Mouse (Mus musculus): ENCODE measurements around the gene Card19. TPM values are rescaled to one million over a fixed set of nuclear protein-coding genes. Genes with fewer than 3 reads are reported as not detected.

Gene Card19
- polyA plus RNA-seq, 1 experiment from 2014 or later = 81.2 TPM

GRCm38 (mm10) chr13:49212711-49213500 lies 2.9 kb downstream of the Card19 start:
- 81% methylated on average over 4 of the region's 4 CpGs for WGBS
- Histone ChIP-seq H3K9ac (no peak overlapping the region), H3K36me3 (peaks cover 1% of the 10 kb centered on the region; the same call in 1 of the 2 replicates), H3K4me1 (replicated peaks) (peaks cover 52% of the 10 kb centered on the region), H3K27ac (ENCODE audit: poor library complexity, severe bottlenecking) (no peak overlapping the region), H3K27me3 (replicated peaks) (no peaks in the 10 kb centered on the region; the same call in 1 of the 2 replicates), H3K4me3 (no peak overlapping the region), H3K9me3 (replicated peaks) (no peaks in the 10 kb centered on the region), H3K4me2 (no peak overlapping the region)
- no peak for ATAC-seq (ENCODE audit: insufficient number of reproducible peaks, low FRiP score)

DNA sequence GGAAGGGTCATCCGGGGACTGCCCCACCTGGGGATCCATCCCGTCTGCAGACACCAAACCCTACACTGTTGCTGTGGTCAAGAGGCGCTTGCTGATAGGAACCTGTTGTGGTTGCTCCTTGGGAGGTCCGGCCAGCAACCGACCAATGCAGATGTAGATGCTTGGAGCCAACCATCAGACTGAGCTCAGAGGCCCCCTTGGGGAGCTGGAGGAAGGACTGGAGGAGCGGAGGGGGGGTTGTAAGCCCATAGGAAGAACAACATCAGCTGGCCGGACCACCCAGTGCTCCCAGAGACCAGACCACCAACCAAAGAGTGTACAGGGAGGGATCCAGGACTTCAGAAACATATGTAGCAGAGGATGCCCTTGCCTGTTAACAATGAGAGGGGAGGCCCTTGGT lies 6.5 kb downstream of the Card19 start:
- no peak for ATAC-seq (ENCODE audit: insufficient number of reproducible peaks, low FRiP score)
- Histone ChIP-seq H3K27ac (ENCODE audit: poor library complexity, severe bottlenecking) (no peak overlapping the region), H3K36me3 (peaks cover 25% of the 10 kb centered on the region), H3K4me2 (no peak overlapping the region), H3K9me3 (replicated peaks) (no peaks in the 10 kb centered on the region), H3K4me3 (no peak overlapping the region), H3K9ac (no peak overlapping the region), H3K27me3 (replicated peaks) (no peaks in the 10 kb centered on the region), H3K4me1 (replicated peaks) (peaks cover 45% of the 10 kb centered on the region)
- 49% methylated on average over 7 of the region's 7 CpGs for WGBS

- no peak overlapping the region for H3K9ac ChIP-seq
- no peak overlapping the region for H3K27ac ChIP-seq (ENCODE audit: poor library complexity, severe bottlenecking)
- H3K4me2 ChIP-seq = no peak overlapping the region
- no peaks in the 10 kb centered on the region for H3K27me3 ChIP-seq (replicated peaks)
- peaks cover 48% of the 10 kb centered on the region for H3K36me3 ChIP-seq
- no peaks in the 10 kb centered on the region for H3K9me3 ChIP-seq (replicated peaks)
- no peak overlapping the region for H3K4me3 ChIP-seq
- peaks cover 21% of the 10 kb centered on the region for H3K4me1 ChIP-seq (replicated peaks)
- ATAC-seq (ENCODE audit: insufficient number of reproducible peaks, low FRiP score) = no peak
- WGBS = 91% methylated on average over 2 of the region's 2 CpGs
These were observed 9.5 kb downstream of the Card19 start for GRCm38 (mm10) chr13:49206341-49206740.

- Histone ChIP-seq H3K27me3 (replicated peaks) (no peaks in the 10 kb centered on the region), H3K4me1 (replicated peaks) (peaks cover 13% of the 10 kb centered on the region), H3K36me3 (peaks cover 48% of the 10 kb centered on the region), H3K9me3 (replicated peaks) (no peaks in the 10 kb centered on the region), H3K4me2 (no peak overlapping the region), H3K27ac (ENCODE audit: poor library complexity, severe bottlenecking) (no peak overlapping the region), H3K4me3 (no peak overlapping the region), H3K9ac (no peak overlapping the region)
- WGBS = 33% methylated on average over 13 of the region's 13 CpGs
- no peak for ATAC-seq (ENCODE audit: insufficient number of reproducible peaks, low FRiP score)
These were observed 10.3 kb downstream of the Card19 start for GRCm38 (mm10) chr13:49205381-49205998.

GRCm38 (mm10) chr13:49202556-49202955 lies 13.3 kb downstream of the Card19 start:
- Histone ChIP-seq H3K36me3 (peaks cover 44% of the 10 kb centered on the region), H3K27me3 (replicated peaks) (no peaks in the 10 kb centered on the region), H3K27ac (ENCODE audit: poor library complexity, severe bottlenecking) (no peak overlapping the region), H3K4me2 (no peak overlapping the region), H3K4me1 (replicated peaks) (peaks cover 10% of the 10 kb centered on the region), H3K9ac (no peak overlapping the region), H3K4me3 (no peak overlapping the region), H3K9me3 (replicated peaks) (no peaks in the 10 kb centered on the region)
- ATAC-seq (ENCODE audit: insufficient number of reproducible peaks, low FRiP score) = no peak
- 80% methylated on average over 7 of the region's 7 CpGs for WGBS

GRCm38 (mm10) chr13:49200688-49201087 lies 15.1 kb downstream of the Card19 start:
- no peak overlapping the region for H3K4me2 ChIP-seq
- no peak for ATAC-seq (ENCODE audit: insufficient number of reproducible peaks, low FRiP score)
- no peak overlapping the region for H3K27ac ChIP-seq (ENCODE audit: poor library complexity, severe bottlenecking)
- H3K9me3 ChIP-seq (replicated peaks) = no peaks in the 10 kb centered on the region
- no peak overlapping the region for H3K9ac ChIP-seq
- H3K27me3 ChIP-seq (replicated peaks) = no peaks in the 10 kb centered on the region
- H3K4me3 ChIP-seq = no peak overlapping the region
- peaks cover 19% of the 10 kb centered on the region for H3K4me1 ChIP-seq (replicated peaks)
- WGBS = 83% methylated on average over 13 of the region's 13 CpGs
- peaks cover 48% of the 10 kb centered on the region for H3K36me3 ChIP-seq

DNA sequence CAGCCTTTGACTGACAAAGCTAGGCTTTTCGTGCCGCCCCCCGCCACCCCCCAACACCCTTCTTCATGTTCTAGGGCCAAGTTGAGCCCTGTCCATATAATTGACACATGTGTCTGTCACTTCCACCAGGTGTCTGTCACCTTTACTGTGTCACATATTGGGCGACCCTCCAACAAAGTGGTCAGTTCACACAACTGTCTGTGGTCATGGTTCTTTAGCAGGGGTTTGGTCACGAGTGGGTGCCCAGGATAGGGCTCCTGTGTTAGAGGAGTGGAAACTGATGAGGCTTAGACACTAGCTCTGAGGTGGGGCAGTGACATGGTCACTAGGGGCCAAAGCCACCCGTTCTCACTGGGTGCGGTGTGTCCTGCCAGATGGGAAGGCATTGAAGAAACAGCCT lies 15.9 kb downstream of the Card19 start:
- ATAC-seq (ENCODE audit: insufficient number of reproducible peaks, low FRiP score) = no peak
- Histone ChIP-seq H3K4me2 (no peak overlapping the region), H3K9ac (no peak overlapping the region), H3K4me3 (no peak overlapping the region), H3K36me3 (peaks cover 53% of the 10 kb centered on the region), H3K4me1 (replicated peaks) (peaks cover 14% of the 10 kb centered on the region; the same call in 1 of the 2 replicates), H3K27ac (ENCODE audit: poor library complexity, severe bottlenecking) (no peak overlapping the region), H3K9me3 (replicated peaks) (no peaks in the 10 kb centered on the region), H3K27me3 (replicated peaks) (no peaks in the 10 kb centered on the region)
- WGBS = 88% methylated on average over 7 of the region's 7 CpGs

GRCm38 (mm10) chr13:49198734-49199133 lies 17.1 kb downstream of the Card19 start:
- H3K36me3 ChIP-seq = peaks cover 51% of the 10 kb centered on the region
- no peak overlapping the region for H3K4me2 ChIP-seq
- no peaks in the 10 kb centered on the region for H3K9me3 ChIP-seq (replicated peaks)
- no peak for ATAC-seq (ENCODE audit: insufficient number of reproducible peaks, low FRiP score)
- no peaks in the 10 kb centered on the region for H3K27me3 ChIP-seq (replicated peaks)
- H3K4me3 ChIP-seq = no peak overlapping the region
- H3K27ac ChIP-seq (ENCODE audit: poor library complexity, severe bottlenecking) = no peak overlapping the region
- WGBS = 83% methylated on average over 9 of the region's 9 CpGs
- H3K4me1 ChIP-seq (replicated peaks) = peaks cover 14% of the 10 kb centered on the region; the same call in 1 of the 2 replicates
- no peak overlapping the region for H3K9ac ChIP-seq

DNA sequence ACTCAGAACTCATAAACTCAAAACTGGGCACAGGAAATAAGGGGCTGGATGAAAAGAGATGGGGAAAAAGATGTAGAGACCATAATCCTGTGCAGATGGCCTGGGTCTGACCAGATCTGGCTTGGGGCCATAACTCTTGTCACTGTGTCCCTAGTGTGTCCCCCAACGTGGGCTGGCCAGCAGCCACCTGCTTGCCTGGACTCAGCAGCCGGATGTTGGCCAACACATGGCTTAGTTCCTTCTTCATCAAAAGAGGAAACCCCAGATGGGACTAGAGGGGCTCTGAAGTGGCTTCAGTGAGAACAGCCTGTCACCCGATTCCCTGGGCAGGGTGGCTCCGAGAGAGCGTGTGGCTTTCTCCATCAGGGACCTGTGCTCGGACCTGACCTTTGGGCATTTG lies 19.1 kb downstream of the Card19 start:
- Histone ChIP-seq H3K4me3 (no peak overlapping the region), H3K27ac (ENCODE audit: poor library complexity, severe bottlenecking) (no peak overlapping the region), H3K4me1 (replicated peaks) (peaks cover 24% of the 10 kb centered on the region), H3K9me3 (replicated peaks) (no peaks in the 10 kb centered on the region), H3K36me3 (peaks cover 36% of the 10 kb centered on the region), H3K4me2 (no peak overlapping the region), H3K27me3 (replicated peaks) (no peaks in the 10 kb centered on the region), H3K9ac (no peak overlapping the region)
- no peak for ATAC-seq (ENCODE audit: insufficient number of reproducible peaks, low FRiP score)
- WGBS = 77% methylated on average over 6 of the region's 6 CpGs

DNA sequence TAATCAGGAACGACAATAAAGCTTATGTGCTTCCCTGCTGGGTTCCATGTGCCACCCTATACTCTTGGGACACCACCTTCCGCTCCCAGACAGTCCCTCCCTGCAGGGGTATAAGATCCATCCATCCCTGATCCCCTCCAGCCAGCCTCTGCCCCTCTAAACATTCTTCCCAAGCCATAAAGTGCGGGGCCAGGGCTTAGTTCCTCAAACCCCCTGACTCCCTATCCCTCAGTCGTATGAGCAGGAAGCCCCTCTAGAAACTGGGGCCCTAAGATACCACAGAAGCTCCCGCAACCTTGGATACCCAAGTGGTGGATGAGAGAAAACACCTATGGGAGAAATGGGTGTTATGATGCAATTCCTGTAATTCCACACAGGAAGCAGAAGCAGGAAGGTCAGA lies 19.6 kb downstream of the Card19 start:
- no peak overlapping the region for H3K4me2 ChIP-seq
- H3K27me3 ChIP-seq (replicated peaks) = no peaks in the 10 kb centered on the region
- H3K27ac ChIP-seq (ENCODE audit: poor library complexity, severe bottlenecking) = no peak overlapping the region
- no peak overlapping the region for H3K4me3 ChIP-seq
- no peak overlapping the region for H3K9ac ChIP-seq
- ATAC-seq (ENCODE audit: insufficient number of reproducible peaks, low FRiP score) = no peak
- 76% methylated on average over 5 of the region's 5 CpGs for whole genome bisulfite sequencing
- peaks cover 29% of the 10 kb centered on the region for H3K4me1 ChIP-seq (replicated peaks)
- no peaks in the 10 kb centered on the region for H3K9me3 ChIP-seq (replicated peaks)
- H3K36me3 ChIP-seq = peaks cover 36% of the 10 kb centered on the region

DNA sequence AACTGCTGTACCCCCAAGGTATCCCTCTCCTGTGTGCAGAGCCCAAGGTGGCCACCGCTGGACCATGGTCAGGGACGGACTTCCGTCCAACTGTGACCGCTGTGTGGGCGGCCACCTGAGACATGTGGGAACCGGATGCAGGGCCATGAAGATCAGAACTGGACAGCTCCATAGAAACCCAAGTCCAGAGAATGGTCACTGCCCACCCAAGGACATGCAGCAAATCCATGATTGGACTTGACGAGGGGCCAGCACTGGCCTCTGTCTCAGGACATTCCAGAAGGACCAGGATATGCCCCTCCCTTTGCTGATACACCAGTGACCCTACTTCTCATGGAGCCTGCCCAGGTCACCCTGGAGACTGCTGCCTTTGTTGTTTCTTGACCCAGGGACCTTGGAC lies 20.2 kb downstream of the Card19 start:
- WGBS = 87% methylated on average over 7 of the region's 7 CpGs
- no peak overlapping the region for H3K27ac ChIP-seq (ENCODE audit: poor library complexity, severe bottlenecking)
- no peak for ATAC-seq (ENCODE audit: insufficient number of reproducible peaks, low FRiP score)
- no peak overlapping the region for H3K9ac ChIP-seq
- peaks cover 36% of the 10 kb centered on the region for H3K36me3 ChIP-seq
- no peak overlapping the region for H3K4me3 ChIP-seq
- no peak overlapping the region for H3K4me2 ChIP-seq
- H3K9me3 ChIP-seq (replicated peaks) = no peaks in the 10 kb centered on the region
- H3K27me3 ChIP-seq (replicated peaks) = no peaks in the 10 kb centered on the region
- H3K4me1 ChIP-seq (replicated peaks) = peaks cover 35% of the 10 kb centered on the region
